Mouse (Mus musculus) retina, embryonic 14.5 days (tissue): ENCODE data around the gene Washc2.

Experiments used
- DNase-seq: peaks from one replicate; pipeline ENCODE4 v3.0.0-alpha.2; 2015; ENCODE audit warnings: low spot score

Washc2 gene

GRCm38 (mm10) chr6:116262824-116263223 lies 55.0 kb downstream of the Washc2 start:
- DNase-seq = no peak

- peak; percentile 96 for DNase-seq
Observed at GRCm38 (mm10) chr6:116264018-116264651, 56.3 kb downstream of the Washc2 start, which contains the start of gene Zfand4. Gene Zfand4 (plus strand): TSS chr6:116264222.

- no peak for DNase-seq
Observed at GRCm38 (mm10) chr6:116264836-116265235, 57.0 kb downstream of the Washc2 start.

- no peak for DNase-seq
Observed at GRCm38 (mm10) chr6:116265603-116266002, 57.8 kb downstream of the Washc2 start.

- DNase-seq = peak; percentile 63
Observed at GRCm38 (mm10) chr6:116266273-116267109, 58.7 kb downstream of the Washc2 start.

GRCm38 (mm10) chr6:116267110-116267423 lies 59.2 kb downstream of the Washc2 start:
- DNase-seq = no peak

- no peak for DNase-seq
Observed at GRCm38 (mm10) chr6:116275695-116276094, 67.9 kb downstream of the Washc2 start.

- no peak for DNase-seq
Observed at GRCm38 (mm10) chr6:116278679-116279317, 71.0 kb downstream of the Washc2 start.

- no peak for DNase-seq
Observed at GRCm38 (mm10) chr6:116281014-116281413, 73.2 kb downstream of the Washc2 start.

- peak; percentile 43 for DNase-seq
Observed at GRCm38 (mm10) chr6:116282546-116282945, 74.7 kb downstream of the Washc2 start.

GRCm38 (mm10) chr6:116283280-116283679 lies 75.4 kb downstream of the Washc2 start:
- DNase-seq = no peak

GRCm38 (mm10) chr6:116286321-116286720 lies 78.5 kb downstream of the Washc2 start:
- no peak for DNase-seq

- DNase-seq = no peak
Observed at GRCm38 (mm10) chr6:116286870-116287575, 79.2 kb downstream of the Washc2 start.

- no peak for DNase-seq
Observed at GRCm38 (mm10) chr6:116311411-116311810, 103.6 kb downstream of the Washc2 start.
